Mouse (Mus musculus): Measurements from ENCODE around the gene Kctd17.

Kctd17 gene

GRCm38 (mm10) chr15:78447746-78448535, 19.6 kb downstream of the Kctd17 start:
- peak; percentile 89 for DNase-seq (ENCODE audit: low spot score)

- DNase-seq (ENCODE audit: low spot score) = no peak
These were observed 20.8 kb downstream of the Kctd17 start for GRCm38 (mm10) chr15:78449131-78449530.

- no peak for DNase-seq (ENCODE audit: low spot score)
These were observed 21.5 kb downstream of the Kctd17 start for GRCm38 (mm10) chr15:78449694-78450418.

GRCm38 (mm10) chr15:78450419-78450768, 22.0 kb downstream of the Kctd17 start:
- DNase-seq (ENCODE audit: low spot score) = no peak

- DNase-seq (ENCODE audit: low spot score) = no peak
These were observed 22.8 kb downstream of the Kctd17 start for GRCm38 (mm10) chr15:78451201-78451600.

GRCm38 (mm10) chr15:78452929-78453328, 24.6 kb downstream of the Kctd17 start:
- no peak for DNase-seq (ENCODE audit: low spot score)

- DNase-seq (ENCODE audit: low spot score) = no peak
These were observed 26.8 kb downstream of the Kctd17 start for GRCm38 (mm10) chr15:78455168-78455567.

- no peak for DNase-seq (ENCODE audit: low spot score)
These were observed 27.7 kb downstream of the Kctd17 start for GRCm38 (mm10) chr15:78456051-78456450.

- no peak for DNase-seq (ENCODE audit: low spot score)
These were observed 28.8 kb downstream of the Kctd17 start for GRCm38 (mm10) chr15:78457193-78457592.

GRCm38 (mm10) chr15:78462981-78463380, 34.6 kb downstream of the Kctd17 start:
- DNase-seq (ENCODE audit: low spot score) = no peak

- no peak for DNase-seq (ENCODE audit: low spot score)
These were observed 38.4 kb downstream of the Kctd17 start for GRCm38 (mm10) chr15:78466809-78467208.

GRCm38 (mm10) chr15:78467570-78467969, 39.2 kb downstream of the Kctd17 start:
- no peak for DNase-seq (ENCODE audit: low spot score)

- DNase-seq (ENCODE audit: low spot score) = no peak
These were observed 40.1 kb downstream of the Kctd17 start, which contains the start of gene Tmprss6 for GRCm38 (mm10) chr15:78468379-78468937. Tmprss6 (minus strand) TSS chr15:78468634.

- no peak for DNase-seq (ENCODE audit: low spot score)
These were observed 42.3 kb downstream of the Kctd17 start for GRCm38 (mm10) chr15:78470495-78471276.

- peak; percentile 60 for DNase-seq (ENCODE audit: low spot score)
These were observed 43.5 kb downstream of the Kctd17 start for GRCm38 (mm10) chr15:78471902-78472301.

- no peak for DNase-seq (ENCODE audit: low spot score)
These were observed 45.1 kb downstream of the Kctd17 start for GRCm38 (mm10) chr15:78473442-78473841.

- no peak for DNase-seq (ENCODE audit: low spot score)
These were observed 47.3 kb downstream of the Kctd17 start for GRCm38 (mm10) chr15:78475604-78476031.

GRCm38 (mm10) chr15:78476878-78477277, 48.5 kb downstream of the Kctd17 start:
- DNase-seq (ENCODE audit: low spot score) = no peak

GRCm38 (mm10) chr15:78478073-78478472, 49.7 kb downstream of the Kctd17 start:
- no peak for DNase-seq (ENCODE audit: low spot score)

- no peak for DNase-seq (ENCODE audit: low spot score)
These were observed 51.1 kb downstream of the Kctd17 start for GRCm38 (mm10) chr15:78479470-78479869.

- DNase-seq (ENCODE audit: low spot score) = no peak
These were observed 51.7 kb downstream of the Kctd17 start for GRCm38 (mm10) chr15:78480111-78480510.

GRCm38 (mm10) chr15:78480991-78481390, 52.6 kb downstream of the Kctd17 start:
- DNase-seq (ENCODE audit: low spot score) = no peak
